Mouse (Mus musculus) hindbrain, embryonic 16.5 days (tissue): ENCODE measurements around the gene Arhgap31. TPM values are rescaled to one million over a fixed set of nuclear protein-coding genes. Genes with fewer than 3 reads are reported as not detected.

Experiments used
- ATAC-seq: fragments of 200-750 bp; cut with Nextera tagmentation; 2 replicates; pipeline ENCODE4 v1.8.0; 2017; ENCODE audit warnings: moderate TSS enrichment, moderate library complexity
- H3K27ac ChIP-seq: fragments of 300-500 bp; sonication (generic); 2 replicates; pipeline ENCODE4 v1.5.1; 2014; ENCODE audit warnings: low read depth, mild to moderate bottlenecking, control low read depth, low read length, moderate library complexity
- H3K27me3 ChIP-seq: fragments of 300-500 bp; sonication (generic); replicated peaks from 2 replicates; pipeline ENCODE4 v1.6.1; 2014; ENCODE audit warnings: low read length; ENCODE audit not compliant: control insufficient read depth, insufficient read depth
- H3K36me3 ChIP-seq: fragments of 300-500 bp; sonication (generic); 2 replicates; pipeline ENCODE4 v1.6.1; 2014; ENCODE audit warnings: mild to moderate bottlenecking, low read length, moderate library complexity, mixed read lengths; ENCODE audit not compliant: control insufficient read depth, insufficient read depth
- H3K4me1 ChIP-seq: fragments of 300-500 bp; sonication (generic); 2 replicates; pipeline ENCODE4 v1.6.1; 2014; ENCODE audit warnings: low read depth, low read length; ENCODE audit not compliant: control insufficient read depth, insufficient read depth
- H3K4me2 ChIP-seq: fragments of 300-500 bp; sonication (generic); 2 replicates; pipeline ENCODE4 v1.6.1; 2014; ENCODE audit warnings: mild to moderate bottlenecking, low read length, control low read depth, moderate library complexity
- H3K4me3 ChIP-seq: fragments of 300-500 bp; sonication (generic); 2 replicates; pipeline ENCODE4 v1.5.1; 2014; ENCODE audit warnings: mild to moderate bottlenecking, low read length, control low read depth, moderate library complexity
- H3K9ac ChIP-seq: fragments of 300-500 bp; sonication (generic); 2 replicates; pipeline ENCODE4 v1.6.1; 2014; ENCODE audit warnings: low read depth, mild to moderate bottlenecking, control low read depth, low read length, moderate library complexity
- H3K9me3 ChIP-seq: fragments of 300-500 bp; sonication (generic); 2 replicates; pipeline ENCODE4 v1.6.1; 2014; ENCODE audit warnings: mild to moderate bottlenecking, low read length, moderate library complexity; ENCODE audit not compliant: control insufficient read depth
- WGBS: fragments of 180-500 bp; shearing (Covaris S2); extraction: QIAGEN DNeasy Blood & Tissue Kit; methylation state at CpG from one replicate; pipeline ENCODE4 v1.1.7; 2014; 5-methylcytosine and 5-hydroxymethylcytosine counted together
- polyA plus RNA-seq: library from polyadenylated mRNA; unstranded; fragments of >200 nt; fragmentation: Nextera tagmentation; extraction: Ambion mirVana; gene quantifications from 2 replicates; pipeline ENCODE4 v1.2.1, GENCODE M21; 2015

Gene Arhgap31
- polyA plus RNA-seq, 1 experiment from 2014 or later, result 4.5 TPM

- H3K9ac ChIP-seq, result no peak overlapping the region
- H3K27me3 ChIP-seq, result no peaks in the 10 kb centered on the region
- H3K36me3 ChIP-seq, result no peaks in the 10 kb centered on the region
- WGBS, result 87% methylated on average over 5 of the region's 5 CpGs
- no peak overlapping the region for H3K27ac ChIP-seq
- H3K4me3 ChIP-seq, result no peak overlapping the region
- no peak overlapping the region for H3K4me2 ChIP-seq
- H3K9me3 ChIP-seq, result no peaks in the 10 kb centered on the region
- no peak for ATAC-seq
- peaks cover 5% of the 10 kb centered on the region for H3K4me1 ChIP-seq
Observed at GRCm38 (mm10) chr16:38697611-38698010, 15.5 kb downstream of the Arhgap31 start.

GRCm38 (mm10) chr16:38695557-38695956 lies 17.5 kb downstream of the Arhgap31 start:
- ATAC-seq, result no peak
- no peak overlapping the region for H3K27ac ChIP-seq
- H3K9ac ChIP-seq, result no peak overlapping the region
- H3K4me1 ChIP-seq, result no peaks in the 10 kb centered on the region
- no peaks in the 10 kb centered on the region for H3K36me3 ChIP-seq
- no peak overlapping the region for H3K4me3 ChIP-seq
- H3K9me3 ChIP-seq, result no peaks in the 10 kb centered on the region
- H3K27me3 ChIP-seq, result no peaks in the 10 kb centered on the region
- H3K4me2 ChIP-seq, result no peak overlapping the region
- 83% methylated on average over 5 of the region's 5 CpGs for WGBS

- Histone ChIP-seq H3K9me3 (no peaks in the 10 kb centered on the region), H3K27ac (no peak overlapping the region), H3K36me3 (no peaks in the 10 kb centered on the region), H3K27me3 (no peaks in the 10 kb centered on the region), H3K4me2 (no peak overlapping the region), H3K4me3 (no peak overlapping the region), H3K9ac (no peak overlapping the region), H3K4me1 (no peaks in the 10 kb centered on the region)
- ATAC-seq, result no peak
- 97% methylated on average over 6 of the region's 6 CpGs for WGBS
Observed at GRCm38 (mm10) chr16:38694906-38695540, 18.1 kb downstream of the Arhgap31 start.

GRCm38 (mm10) chr16:38690501-38690900 lies 22.6 kb downstream of the Arhgap31 start:
- Histone ChIP-seq H3K27me3 (no peaks in the 10 kb centered on the region), H3K4me2 (no peak overlapping the region), H3K4me1 (no peaks in the 10 kb centered on the region; the same call in 1 of the 2 replicates), H3K36me3 (no peaks in the 10 kb centered on the region), H3K9ac (no peak overlapping the region), H3K9me3 (no peaks in the 10 kb centered on the region), H3K4me3 (no peak overlapping the region), H3K27ac (no peak overlapping the region)
- WGBS, result 87% methylated on average over 5 of the region's 5 CpGs
- ATAC-seq, result no peak

- WGBS, result 85% methylated on average over 10 of the region's 10 CpGs
- H3K9ac ChIP-seq, result no peak overlapping the region
Observed at GRCm38 (mm10) chr16:38689786-38690185, 23.3 kb downstream of the Arhgap31 start.

GRCm38 (mm10) chr16:38688531-38689264 lies 24.4 kb downstream of the Arhgap31 start:
- Histone ChIP-seq H3K9ac (no peak overlapping the region), H3K27me3 (no peaks in the 10 kb centered on the region), H3K4me3 (no peak overlapping the region), H3K9me3 (no peaks in the 10 kb centered on the region), H3K4me2 (no peak overlapping the region), H3K36me3 (no peaks in the 10 kb centered on the region), H3K4me1 (no peaks in the 10 kb centered on the region; the same call in 1 of the 2 replicates), H3K27ac (no peak overlapping the region)
- WGBS, result 80% methylated on average over 12 of the region's 12 CpGs
- no peak for ATAC-seq

More at GRCm38 (mm10) chr16:38689786-38690185, 23.3 kb downstream of the Arhgap31 start:
- H3K9me3 ChIP-seq, result no peaks in the 10 kb centered on the region
- ATAC-seq, result no peak
- H3K4me3 ChIP-seq, result no peak overlapping the region
- H3K27ac ChIP-seq, result no peak overlapping the region
- H3K36me3 ChIP-seq, result no peaks in the 10 kb centered on the region
- H3K4me1 ChIP-seq, result no peaks in the 10 kb centered on the region; the same call in 1 of the 2 replicates
- no peaks in the 10 kb centered on the region for H3K27me3 ChIP-seq
- H3K4me2 ChIP-seq, result no peak overlapping the region

- no peak for ATAC-seq
Observed at GRCm38 (mm10) chr16:38687673-38688072, 25.4 kb downstream of the Arhgap31 start.

GRCm38 (mm10) chr16:38683094-38683493 lies 30.0 kb downstream of the Arhgap31 start:
- Histone ChIP-seq H3K4me1 (no peaks in the 10 kb centered on the region), H3K9ac (no peak overlapping the region), H3K4me2 (no peak overlapping the region), H3K36me3 (no peaks in the 10 kb centered on the region), H3K27ac (no peak overlapping the region), H3K27me3 (no peaks in the 10 kb centered on the region), H3K4me3 (no peak overlapping the region), H3K9me3 (no peaks in the 10 kb centered on the region)
- ATAC-seq, result no peak
- 54% methylated on average over 7 of the region's 7 CpGs for WGBS

More at GRCm38 (mm10) chr16:38687673-38688072, 25.4 kb downstream of the Arhgap31 start:
- Histone ChIP-seq H3K4me1 (no peaks in the 10 kb centered on the region; the same call in 1 of the 2 replicates), H3K4me2 (no peak overlapping the region), H3K4me3 (no peak overlapping the region), H3K27ac (no peak overlapping the region), H3K9me3 (no peaks in the 10 kb centered on the region), H3K36me3 (no peaks in the 10 kb centered on the region), H3K27me3 (no peaks in the 10 kb centered on the region), H3K9ac (no peak overlapping the region)
- WGBS, result 54% methylated on average over 6 of the region's 6 CpGs

- Histone ChIP-seq H3K9ac (no peak overlapping the region), H3K9me3 (no peaks in the 10 kb centered on the region), H3K4me2 (no peak overlapping the region), H3K27me3 (no peaks in the 10 kb centered on the region), H3K4me3 (no peak overlapping the region), H3K4me1 (no peaks in the 10 kb centered on the region), H3K36me3 (no peaks in the 10 kb centered on the region), H3K27ac (no peak overlapping the region)
- 72% methylated on average over 2 of the region's 2 CpGs for WGBS
- no peak for ATAC-seq
Observed at GRCm38 (mm10) chr16:38681313-38681712, 31.8 kb downstream of the Arhgap31 start.
